Mouse (Mus musculus) heart, embryonic 15.5 days (tissue): ENCODE data around the gene Kpna2. TPM values are rescaled to one million over a fixed set of nuclear protein-coding genes. Genes with fewer than 3 reads are reported as not detected.
"Not testable (repeated sequence)": the region's sequence is repeated elsewhere in the genome, so short reads cannot be mapped to it uniquely, and the experiment has no call there.

ENCODE experiments used
- ATAC-seq: fragments of 200-750 bp; cut with Nextera tagmentation; replicated peaks from 2 replicates; pipeline ENCODE4 v1.8.0; 2017; ENCODE audit warnings: low read depth, moderate TSS enrichment; ENCODE audit not compliant: insufficient number of reproducible peaks, insufficient read depth, low FRiP score
- H3K27ac ChIP-seq: fragments of 300-500 bp; sonication (generic); 2 replicates; pipeline ENCODE4 v1.5.1; 2015; ENCODE audit warnings: mild to moderate bottlenecking, inconsistent platforms
- H3K27me3 ChIP-seq: fragments of 300-500 bp; sonication (generic); 2 replicates; pipeline ENCODE4 v1.6.1; 2015; ENCODE audit warnings: inconsistent platforms
- H3K36me3 ChIP-seq: fragments of 300-500 bp; sonication (generic); 2 replicates; pipeline ENCODE4 v1.6.1; 2015; ENCODE audit warnings: mild to moderate bottlenecking, inconsistent platforms
- H3K4me1 ChIP-seq: fragments of 300-500 bp; sonication (generic); replicated peaks from 2 replicates; pipeline ENCODE4 v1.6.1; 2015; ENCODE audit warnings: inconsistent platforms
- H3K4me2 ChIP-seq: fragments of 300-500 bp; sonication (generic); 2 replicates; pipeline ENCODE4 v1.6.1; 2015; ENCODE audit warnings: inconsistent platforms, mild to moderate bottlenecking, moderate library complexity
- H3K4me3 ChIP-seq: fragments of 300-500 bp; sonication (generic); 2 replicates; pipeline ENCODE4 v1.5.1; 2015; ENCODE audit warnings: mild to moderate bottlenecking, inconsistent platforms
- H3K9ac ChIP-seq: fragments of 300-500 bp; sonication (generic); 2 replicates; pipeline ENCODE4 v1.6.1; 2015; ENCODE audit warnings: mild to moderate bottlenecking, inconsistent platforms
- H3K9me3 ChIP-seq: fragments of 300-500 bp; sonication (generic); replicated peaks from 2 replicates; pipeline ENCODE4 v1.6.1; 2016; ENCODE audit warnings: inconsistent platforms
- WGBS: fragments of 180-500 bp; shearing (Covaris S2); methylation state at CpG from one replicate; pipeline ENCODE4 v1.1.7; 2015; ENCODE audit warnings: mixed read lengths; 5-methylcytosine and 5-hydroxymethylcytosine counted together
- polyA plus RNA-seq: library from polyadenylated mRNA; unstranded; fragments of >200 nt; fragmentation: Nextera tagmentation; extraction: Ambion mirVana; gene quantifications from 2 replicates; pipeline ENCODE4 v1.2.1, GENCODE M21; 2015

Kpna2 gene
- polyA plus RNA-seq, 1 experiment from 2014 or later = 231 TPM

GRCm38 (mm10) chr11:107016893-107017292, 17.6 kb upstream of the Kpna2 start:
- Histone ChIP-seq H3K27me3 (no peaks in the 10 kb centered on the region), H3K4me2 (no peak overlapping the region), H3K27ac (no peak overlapping the region), H3K36me3 (no peaks in the 10 kb centered on the region), H3K9ac (no peak overlapping the region), H3K4me1 (peaks cover 6% of the 10 kb centered on the region), H3K9me3 (no peaks in the 10 kb centered on the region), H3K4me3 (no peak overlapping the region)
- no peak for ATAC-seq
- 58% methylated on average over 1 of the region's 1 CpGs for WGBS

DNA sequence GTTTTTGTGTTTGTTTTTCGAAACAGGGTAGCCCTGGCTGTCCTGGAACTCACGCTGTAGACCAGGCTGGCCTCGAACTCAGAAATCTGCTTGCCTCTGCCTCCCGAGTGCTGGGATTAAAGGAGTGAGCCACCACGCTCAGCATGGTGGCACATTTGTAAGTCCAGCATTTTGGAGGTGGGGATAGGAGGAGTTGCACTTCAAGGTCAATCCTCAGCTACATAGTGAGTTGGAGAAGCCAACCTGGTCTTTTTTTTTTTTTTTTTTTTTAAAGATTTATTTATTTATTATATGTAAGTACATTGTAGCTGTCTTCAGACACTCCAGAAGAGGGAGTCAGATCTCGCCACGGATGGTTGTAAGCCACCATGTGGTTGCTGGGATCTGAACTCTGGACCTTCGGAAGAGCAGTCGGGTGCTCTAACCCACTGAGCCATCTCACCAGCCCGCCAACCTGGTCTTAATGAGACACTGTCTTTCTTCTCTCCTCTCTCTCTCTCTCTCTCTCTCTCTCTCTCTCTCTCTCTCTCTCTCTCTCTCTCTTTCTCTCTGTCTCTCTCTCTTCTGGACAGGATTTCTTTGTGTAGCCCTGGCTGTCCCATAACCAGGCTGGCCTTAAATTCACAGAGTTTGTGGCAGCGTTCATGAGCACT, 16.3 kb upstream of the Kpna2 start:
- not testable (repeated sequence) for H3K9me3 ChIP-seq, H3K27ac ChIP-seq, H3K36me3 ChIP-seq, ATAC-seq, H3K4me3 ChIP-seq, H3K9ac ChIP-seq, H3K27me3 ChIP-seq, H3K4me2 ChIP-seq
- WGBS = 71% methylated on average over 11 of the region's 11 CpGs
- H3K4me1 ChIP-seq = peaks cover 15% of the 10 kb centered on the region

DNA sequence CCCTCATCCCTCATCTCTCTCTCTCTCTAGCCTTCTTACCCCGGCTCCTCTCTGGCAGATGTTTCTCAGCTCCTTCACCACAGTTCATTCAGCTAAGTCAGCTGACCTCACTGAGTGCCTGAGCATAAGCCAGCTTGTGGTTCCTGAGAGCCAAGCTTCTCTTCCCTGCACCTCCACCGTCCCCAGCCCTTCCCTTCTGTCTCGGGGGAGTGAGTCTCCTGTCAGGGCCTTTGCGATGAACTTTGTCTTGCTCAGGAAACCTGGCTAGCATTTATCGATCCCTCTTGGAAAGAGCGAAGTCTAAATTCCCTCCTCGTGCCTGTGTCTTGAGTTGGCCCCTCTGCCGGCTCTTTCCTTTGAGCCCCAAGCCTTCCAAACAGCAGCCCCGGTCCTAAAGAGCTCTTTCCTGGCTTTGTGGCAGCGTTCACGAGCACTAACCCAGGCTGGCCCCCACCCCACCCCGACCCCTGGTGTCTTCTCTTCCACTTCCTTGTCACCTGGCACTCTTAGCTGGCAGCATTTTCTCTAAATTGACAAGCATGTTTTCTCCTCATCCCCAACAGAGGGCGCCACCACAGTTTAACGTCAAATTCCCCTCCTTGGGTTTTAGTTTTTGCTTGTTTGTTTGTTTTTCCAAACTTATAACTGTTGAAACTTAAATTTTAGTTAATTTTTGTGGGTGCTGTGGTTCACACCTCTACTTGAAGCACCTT, 15.4 kb upstream of the Kpna2 start:
- WGBS = 34% methylated on average over 14 of the region's 14 CpGs
- no peak overlapping the region for H3K9ac ChIP-seq

DNA sequence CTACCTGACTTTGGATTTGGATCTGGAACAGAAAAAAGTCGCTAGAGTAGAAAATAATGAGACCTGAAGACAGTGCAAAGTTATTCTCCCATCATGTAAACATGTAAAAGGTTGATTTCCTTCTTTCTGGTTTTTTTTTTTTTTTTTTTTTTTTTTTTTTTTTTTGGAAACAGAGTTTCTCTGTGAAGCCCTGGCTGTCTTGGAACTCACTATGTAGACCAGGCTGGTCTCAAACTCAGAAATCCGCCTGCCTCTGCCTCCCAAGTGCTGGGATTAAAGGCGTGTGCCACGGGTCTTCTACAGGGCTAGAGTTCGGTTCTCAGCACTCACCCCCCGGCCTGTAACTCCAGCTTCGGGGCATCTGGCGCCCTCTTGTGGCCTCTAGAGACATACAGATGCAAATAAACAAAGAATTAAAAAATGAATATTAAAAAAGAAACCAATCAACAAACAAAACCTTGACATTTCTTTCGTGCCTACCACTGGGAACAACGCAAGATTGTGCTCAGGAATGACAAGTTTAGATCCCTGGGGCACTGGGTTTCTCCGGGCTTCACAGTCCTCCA, 14.8 kb upstream of the Kpna2 start:
- no peak overlapping the region for H3K27ac ChIP-seq
- H3K36me3 ChIP-seq = no peaks in the 10 kb centered on the region
- no peak for ATAC-seq
- peaks cover 2% of the 10 kb centered on the region; the same call in 1 of the 2 replicates for H3K27me3 ChIP-seq
- WGBS = 80% methylated on average over 11 of the region's 11 CpGs
- no peak overlapping the region for H3K4me3 ChIP-seq
- H3K9me3 ChIP-seq = no peaks in the 10 kb centered on the region
- H3K4me2 ChIP-seq = peak overlapping the region; percentile 46
- H3K4me1 ChIP-seq = peaks cover 15% of the 10 kb centered on the region
- no peak overlapping the region for H3K9ac ChIP-seq

More for the DNA sequence above, 15.4 kb upstream of the Kpna2 start:
- H3K4me3 ChIP-seq = peak overlapping the region; percentile 28
- no peaks in the 10 kb centered on the region for H3K36me3 ChIP-seq
- peaks cover 15% of the 10 kb centered on the region for H3K4me1 ChIP-seq
- H3K9me3 ChIP-seq = no peaks in the 10 kb centered on the region
- H3K4me2 ChIP-seq = peak overlapping the region; percentile 46
- H3K27me3 ChIP-seq = no peaks in the 10 kb centered on the region
- no peak overlapping the region for H3K27ac ChIP-seq
- ATAC-seq = no peak

GRCm38 (mm10) chr11:107012324-107013017, 13.1 kb upstream of the Kpna2 start:
- H3K27ac ChIP-seq = peak overlapping the region; percentile 94
- no peaks in the 10 kb centered on the region for H3K9me3 ChIP-seq
- peak overlapping the region; percentile 60 for H3K4me2 ChIP-seq
- peaks cover 15% of the 10 kb centered on the region for H3K4me1 ChIP-seq
- H3K4me3 ChIP-seq = peak overlapping the region; percentile 53
- no peaks in the 10 kb centered on the region for H3K36me3 ChIP-seq
- under 1% methylated on average over 37 of the region's 37 CpGs for WGBS
- peak overlapping the region; percentile 61 for H3K9ac ChIP-seq
- H3K27me3 ChIP-seq = peaks cover 6% of the 10 kb centered on the region; the same call in 1 of the 2 replicates
- ATAC-seq = peak; percentile 90

DNA sequence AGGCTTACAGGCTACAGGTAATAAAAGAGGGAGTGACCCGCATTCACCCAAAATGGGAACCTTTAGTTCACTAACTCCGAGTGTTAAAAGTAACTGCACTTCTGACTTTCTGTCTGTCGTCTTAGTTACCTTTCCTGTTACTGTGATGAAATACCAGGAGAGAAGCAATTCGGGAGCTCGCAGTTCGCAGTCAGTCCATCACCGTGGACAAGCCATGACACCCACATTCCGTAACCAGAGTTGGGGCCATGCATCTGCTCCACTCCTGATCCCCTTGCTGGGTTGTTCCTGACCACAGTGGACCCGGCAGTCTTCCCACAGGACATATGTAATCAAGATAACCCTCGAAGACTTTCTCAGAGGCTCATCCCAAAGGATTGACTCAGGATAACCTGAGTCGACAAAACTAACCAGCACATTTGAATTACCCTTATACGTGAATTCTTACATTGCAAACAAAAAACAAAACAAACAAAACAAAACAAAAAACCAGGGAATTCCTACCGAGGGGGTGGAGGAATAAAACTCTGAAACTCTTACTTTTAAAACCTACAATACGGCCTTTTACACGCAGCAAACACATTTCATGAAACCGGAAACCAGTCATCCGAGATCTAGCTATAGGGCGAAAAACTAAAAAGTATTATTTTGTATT, 12.5 kb upstream of the Kpna2 start:
- no peaks in the 10 kb centered on the region for H3K9me3 ChIP-seq
- WGBS = 31% methylated on average over 18 of the region's 18 CpGs
- peaks cover 6% of the 10 kb centered on the region; the same call in 1 of the 2 replicates for H3K27me3 ChIP-seq
- no peak for ATAC-seq
- H3K4me2 ChIP-seq = peak overlapping the region; percentile 60
- peak overlapping the region; percentile 94 for H3K27ac ChIP-seq
- H3K4me3 ChIP-seq = peak overlapping the region; percentile 53
- peak overlapping the region; percentile 61 for H3K9ac ChIP-seq
- peaks cover 15% of the 10 kb centered on the region for H3K4me1 ChIP-seq
- H3K36me3 ChIP-seq = no peaks in the 10 kb centered on the region

DNA sequence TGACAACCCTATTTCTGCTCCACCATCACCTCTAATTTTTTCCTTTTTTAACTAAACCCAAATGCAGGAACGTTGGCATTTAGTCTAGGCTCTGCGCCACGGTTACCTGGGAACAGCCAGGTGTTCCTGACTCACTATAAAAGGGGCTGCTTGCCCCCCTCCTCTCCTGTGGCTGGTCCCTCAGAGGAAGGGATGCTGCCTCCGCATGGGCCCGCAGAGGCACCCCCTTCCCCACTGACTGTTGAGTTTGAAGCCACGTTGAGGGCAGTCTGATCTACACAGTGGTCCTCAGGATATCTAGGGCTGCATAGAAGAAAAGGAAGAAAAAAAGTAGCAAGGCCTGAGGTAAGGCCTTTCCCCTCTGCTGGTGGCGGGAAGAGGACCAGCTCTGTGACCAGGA, 11.8 kb upstream of the Kpna2 start:
- no peaks in the 10 kb centered on the region for H3K36me3 ChIP-seq
- no peak overlapping the region for H3K27ac ChIP-seq
- H3K27me3 ChIP-seq = peaks cover 6% of the 10 kb centered on the region; the same call in 1 of the 2 replicates
- no peak for ATAC-seq
- H3K4me3 ChIP-seq = no peak overlapping the region
- WGBS = 72% methylated on average over 7 of the region's 7 CpGs
- no peak overlapping the region for H3K4me2 ChIP-seq
- no peak overlapping the region for H3K9ac ChIP-seq
- H3K4me1 ChIP-seq = peaks cover 15% of the 10 kb centered on the region
- H3K9me3 ChIP-seq = no peaks in the 10 kb centered on the region

GRCm38 (mm10) chr11:107010447-107010846, 11.1 kb upstream of the Kpna2 start:
- Histone ChIP-seq H3K4me3 (no peak overlapping the region), H3K4me1 (peaks cover 15% of the 10 kb centered on the region), H3K27me3 (peaks cover 6% of the 10 kb centered on the region; the same call in 1 of the 2 replicates), H3K9me3 (no peaks in the 10 kb centered on the region), H3K4me2 (no peak overlapping the region), H3K36me3 (no peaks in the 10 kb centered on the region), H3K9ac (no peak overlapping the region), H3K27ac (no peak overlapping the region)
- WGBS = 93% methylated on average over 3 of the region's 3 CpGs
- ATAC-seq = no peak

- no peak for ATAC-seq
- Histone ChIP-seq H3K36me3 (no peaks in the 10 kb centered on the region), H3K4me1 (no peaks in the 10 kb centered on the region), H3K4me3 (no peak overlapping the region), H3K9ac (no peak overlapping the region), H3K27me3 (peaks cover 6% of the 10 kb centered on the region; the same call in 1 of the 2 replicates), H3K9me3 (no peaks in the 10 kb centered on the region), H3K27ac (no peak overlapping the region), H3K4me2 (no peak overlapping the region)
- WGBS = 76% methylated on average over 1 of the region's 1 CpGs
Observed at GRCm38 (mm10) chr11:107005538-107005937, 6.2 kb upstream of the Kpna2 start.

GRCm38 (mm10) chr11:107001760-107002675, 2.7 kb upstream of the Kpna2 start:
- Histone ChIP-seq H3K4me3 (no peak overlapping the region), H3K4me2 (no peak overlapping the region), H3K9me3 (no peaks in the 10 kb centered on the region), H3K27ac (no peak overlapping the region), H3K27me3 (no peaks in the 10 kb centered on the region), H3K36me3 (0 out of 2 replicates have a peak, but pooled peaks cover 3% of the 10 kb centered on the region), H3K4me1 (peaks cover 8% of the 10 kb centered on the region), H3K9ac (no peak overlapping the region)
- no peak for ATAC-seq
- WGBS = 53% methylated on average over 8 of the region's 8 CpGs
